Mouse (Mus musculus): ENCODE results near the gene Unc50. TPM values are rescaled to one million over a fixed set of nuclear protein-coding genes. Genes with fewer than 3 reads are reported as not detected.

Unc50 gene
- total RNA-seq, 1 experiment = 66.5 TPM

GRCm38 (mm10) chr1:37448361-37449095 is 18.6 kb downstream of the Unc50 start:
- no peaks in the 10 kb centered on the region; the same call in 1 of the 2 replicates for H3K36me3 ChIP-seq (ENCODE audit: control insufficient read depth, insufficient read depth, low read length, poor library complexity, severe bottlenecking)
- DNase-seq (ENCODE audit: low read depth, low spot score) = peak; percentile 37
- no peak for TF ChIP-seq MAFK (IDR thresholded peaks at IDR 0.05; ENCODE audit: insufficient read depth, low read depth, low read length)
- TF ChIP-seq ZNF384 (IDR thresholded peaks at IDR 0.05; ENCODE audit: low read depth, low read length) = no peak
- no peak for TF ChIP-seq HCFC1 (IDR thresholded peaks at IDR 0.05; ENCODE audit: borderline replicate concordance, insufficient read depth, low read length)
- TF ChIP-seq ZC3H11A (IDR thresholded peaks at IDR 0.05; ENCODE audit: borderline replicate concordance, low read depth, low read length) = peak; percentile 44; the same call in 1 of the 2 replicates
- TF ChIP-seq CHD2 (IDR thresholded peaks at IDR 0.05; ENCODE audit: low read depth, low read length) = no peak
- no peak overlapping the region for H3K4me3 ChIP-seq (ENCODE audit: insufficient read depth in 1 of 2, low read depth in 1 of 2, low read length in 2 of 2, poor library complexity in 1 of 2, severe bottlenecking in 1 of 2)
- H3K4me1 ChIP-seq (ENCODE audit: control insufficient read depth in 2 of 2, insufficient read depth in 2 of 2, low read length in 2 of 2, poor library complexity in 1 of 2) = no peaks in the 10 kb centered on the region
- no peaks in the 10 kb centered on the region for H3K9me3 ChIP-seq (ENCODE audit: control insufficient read depth, insufficient read depth, low read depth, low read length)
- H3K27ac ChIP-seq (ENCODE audit: insufficient read depth, low read depth, low read length, poor library complexity, severe bottlenecking) = no peak overlapping the region
- H3K9ac ChIP-seq (ENCODE audit: insufficient read depth, low read depth, low read length, poor library complexity, severe bottlenecking) = no peak overlapping the region
- in situ Hi-C loops (cut with MboI; ENCODE audit: low sequenced_read_pairs in 2 of 2, unreplicated experiment in 2 of 2) = no loop called here

- Histone ChIP-seq H3K9ac (ENCODE audit: insufficient read depth, low read depth, low read length, poor library complexity, severe bottlenecking) (no peak overlapping the region), H3K4me3 (ENCODE audit: insufficient read depth in 1 of 2, low read depth in 1 of 2, low read length in 2 of 2, poor library complexity in 1 of 2, severe bottlenecking in 1 of 2) (no peak overlapping the region), H3K27ac (ENCODE audit: insufficient read depth, low read depth, low read length, poor library complexity, severe bottlenecking) (no peak overlapping the region), H3K36me3 (ENCODE audit: control insufficient read depth, insufficient read depth, low read length, poor library complexity, severe bottlenecking) (no peaks in the 10 kb centered on the region; the same call in 1 of the 2 replicates), H3K4me1 (ENCODE audit: control insufficient read depth in 2 of 2, insufficient read depth in 2 of 2, low read length in 2 of 2, poor library complexity in 1 of 2) (no peaks in the 10 kb centered on the region), H3K9me3 (ENCODE audit: control insufficient read depth, insufficient read depth, low read depth, low read length) (no peaks in the 10 kb centered on the region)
- no peak for DNase-seq (ENCODE audit: low read depth, low spot score)
- in situ Hi-C loops (cut with MboI; ENCODE audit: low sequenced_read_pairs in 2 of 2, unreplicated experiment in 2 of 2) = loop anchor here in 1 of 2 experiments (25.0 kb wide), 1 partner anchor 186 kb away; no protein-coding TSS in a partner anchor
- TF ChIP-seq ZC3H11A (IDR thresholded peaks at IDR 0.05; ENCODE audit: borderline replicate concordance, low read depth, low read length) (no peak), MAFK (IDR thresholded peaks at IDR 0.05; ENCODE audit: insufficient read depth, low read depth, low read length) (no peak), HCFC1 (IDR thresholded peaks at IDR 0.05; ENCODE audit: borderline replicate concordance, insufficient read depth, low read length) (no peak), ZNF384 (IDR thresholded peaks at IDR 0.05; ENCODE audit: low read depth, low read length) (no peak), CHD2 (IDR thresholded peaks at IDR 0.05; ENCODE audit: low read depth, low read length) (no peak)
Measured at GRCm38 (mm10) chr1:37451270-37451669, 21.3 kb downstream of the Unc50 start.

- no peaks in the 10 kb centered on the region for H3K9me3 ChIP-seq (ENCODE audit: control insufficient read depth, insufficient read depth, low read depth, low read length)
- H3K4me3 ChIP-seq (ENCODE audit: insufficient read depth in 1 of 2, low read depth in 1 of 2, low read length in 2 of 2, poor library complexity in 1 of 2, severe bottlenecking in 1 of 2) = no peak overlapping the region
- in situ Hi-C loops (cut with MboI; ENCODE audit: low sequenced_read_pairs in 2 of 2, unreplicated experiment in 2 of 2) = loop anchor here in 1 of 2 experiments (25.0 kb wide), 1 partner anchor 180 kb away; no protein-coding TSS in a partner anchor
- DNase-seq (ENCODE audit: low read depth, low spot score) = no peak
- H3K36me3 ChIP-seq (ENCODE audit: control insufficient read depth, insufficient read depth, low read length, poor library complexity, severe bottlenecking) = no peaks in the 10 kb centered on the region
- no peaks in the 10 kb centered on the region for H3K4me1 ChIP-seq (ENCODE audit: control insufficient read depth in 2 of 2, insufficient read depth in 2 of 2, low read length in 2 of 2, poor library complexity in 1 of 2)
- TF ChIP-seq MAFK (IDR thresholded peaks at IDR 0.05; ENCODE audit: insufficient read depth, low read depth, low read length) (no peak), ZNF384 (IDR thresholded peaks at IDR 0.05; ENCODE audit: low read depth, low read length) (no peak), ZC3H11A (IDR thresholded peaks at IDR 0.05; ENCODE audit: borderline replicate concordance, low read depth, low read length) (no peak), HCFC1 (IDR thresholded peaks at IDR 0.05; ENCODE audit: borderline replicate concordance, insufficient read depth, low read length) (no peak), CHD2 (IDR thresholded peaks at IDR 0.05; ENCODE audit: low read depth, low read length) (no peak)
- no peak overlapping the region for H3K9ac ChIP-seq (ENCODE audit: insufficient read depth, low read depth, low read length, poor library complexity, severe bottlenecking)
- H3K27ac ChIP-seq (ENCODE audit: insufficient read depth, low read depth, low read length, poor library complexity, severe bottlenecking) = no peak overlapping the region
Measured at GRCm38 (mm10) chr1:37457546-37457945, 27.6 kb downstream of the Unc50 start.

- no peaks in the 10 kb centered on the region for H3K9me3 ChIP-seq (ENCODE audit: control insufficient read depth, insufficient read depth, low read depth, low read length)
- no peak for DNase-seq (ENCODE audit: low read depth, low spot score)
- H3K9ac ChIP-seq (ENCODE audit: insufficient read depth, low read depth, low read length, poor library complexity, severe bottlenecking) = no peak overlapping the region
- H3K36me3 ChIP-seq (ENCODE audit: control insufficient read depth, insufficient read depth, low read length, poor library complexity, severe bottlenecking) = no peaks in the 10 kb centered on the region
- in situ Hi-C loops (cut with MboI; ENCODE audit: low sequenced_read_pairs in 2 of 2, unreplicated experiment in 2 of 2) = loop anchor here in 1 of 2 experiments (25.0 kb wide), 1 partner anchor 172 kb away; no protein-coding TSS in a partner anchor
- no peak overlapping the region for H3K27ac ChIP-seq (ENCODE audit: insufficient read depth, low read depth, low read length, poor library complexity, severe bottlenecking)
- no peak for TF ChIP-seq MAFK (IDR thresholded peaks at IDR 0.05; ENCODE audit: insufficient read depth, low read depth, low read length)
- TF ChIP-seq ZNF384 (IDR thresholded peaks at IDR 0.05; ENCODE audit: low read depth, low read length) = no peak
- TF ChIP-seq CHD2 (IDR thresholded peaks at IDR 0.05; ENCODE audit: low read depth, low read length) = no peak
- TF ChIP-seq HCFC1 (IDR thresholded peaks at IDR 0.05; ENCODE audit: borderline replicate concordance, insufficient read depth, low read length) = no peak
- TF ChIP-seq ZC3H11A (IDR thresholded peaks at IDR 0.05; ENCODE audit: borderline replicate concordance, low read depth, low read length) = no peak
- no peaks in the 10 kb centered on the region for H3K4me1 ChIP-seq (ENCODE audit: control insufficient read depth in 2 of 2, insufficient read depth in 2 of 2, low read length in 2 of 2, poor library complexity in 1 of 2)
- no peak overlapping the region for H3K4me3 ChIP-seq (ENCODE audit: insufficient read depth in 1 of 2, low read depth in 1 of 2, low read length in 2 of 2, poor library complexity in 1 of 2, severe bottlenecking in 1 of 2)
Measured at GRCm38 (mm10) chr1:37464878-37465452, 35.0 kb downstream of the Unc50 start.

Data from ES-E14 (cell line).